22 mouse cellular contexts compared by ENCODE assay signal in genomic region chr15:78513019-78513418, GRCm38 (mm10). TPM values are rescaled to one million over a fixed set of nuclear protein-coding genes. Genes with fewer than 3 reads are reported as not detected.
DNase-seq lines count a peak whose midpoint lies in the region; ATAC-seq lines count a peak whose summit lies in the region.
"Had no signal": no experiment of that assay in that cellular context is flagged by ENCODE, and none has a peak within 500 bp of the region (broad histone marks: within the 10 kb centered on the region; RNA-seq: fewer than 3 reads in every experiment).

No protein-coding gene starts in this region.

- no peak overlapping the region for H3K4me2 ChIP-seq in kidney, embryonic 15.5 days
- H3K4me2 ChIP-seq in liver, embryonic 15.5 days, result no peak overlapping the region
- no peak overlapping the region for H3K4me2 ChIP-seq in liver, embryonic 12.5 days
- H3K4me2 ChIP-seq in liver, embryonic 16.5 days (ENCODE audit: low read depth, low read length), result no peak overlapping the region
- no peak overlapping the region for H3K4me2 ChIP-seq in midbrain, embryonic 11.5 days
- H3K4me2 ChIP-seq: embryonic facial prominence, embryonic 12.5 days; forebrain, embryonic 15.5 days; heart, embryonic 15.5 days had no signal

- H3K36me3 ChIP-seq in kidney, embryonic 15.5 days, result no peaks in the 10 kb centered on the region
- H3K36me3 ChIP-seq in liver, embryonic 15.5 days (replicated peaks), result no peaks in the 10 kb centered on the region
- no peaks in the 10 kb centered on the region for H3K36me3 ChIP-seq in liver, embryonic 12.5 days
- H3K36me3 ChIP-seq in liver, embryonic 16.5 days (ENCODE audit: control insufficient read depth, insufficient read depth), result no peaks in the 10 kb centered on the region
- no peaks in the 10 kb centered on the region for H3K36me3 ChIP-seq in midbrain, embryonic 11.5 days (ENCODE audit: control insufficient read depth, insufficient read depth, low read length)
- H3K36me3 ChIP-seq: embryonic facial prominence, embryonic 12.5 days; forebrain, embryonic 15.5 days; heart, embryonic 10.5 days; heart, embryonic 15.5 days; hindbrain, embryonic 10.5 days had no signal

- H3K9ac ChIP-seq in kidney, embryonic 15.5 days, result no peak overlapping the region
- no peak overlapping the region for H3K9ac ChIP-seq in liver, embryonic 15.5 days
- H3K9ac ChIP-seq in liver, embryonic 12.5 days, result no peak overlapping the region
- H3K9ac ChIP-seq in liver, embryonic 16.5 days (ENCODE audit: low read depth, low read length), result no peak overlapping the region
- no peak overlapping the region for H3K9ac ChIP-seq in midbrain, embryonic 11.5 days (ENCODE audit: low read length)
- H3K9ac ChIP-seq: embryonic facial prominence, embryonic 12.5 days; forebrain, embryonic 15.5 days; heart, embryonic 15.5 days had no signal

- peak overlapping the region; percentile 41; the same call in 1 of the 2 replicates for H3K27ac ChIP-seq in kidney, embryonic 15.5 days
- H3K27ac ChIP-seq in liver, embryonic 15.5 days (replicated peaks), result peak overlapping the region; percentile 29; the same call in 1 of the 2 replicates
- no peak overlapping the region for H3K27ac ChIP-seq in liver, embryonic 12.5 days
- H3K27ac ChIP-seq in liver, embryonic 16.5 days (ENCODE audit: low read length), result peak overlapping the region; percentile 61
- H3K27ac ChIP-seq in midbrain, embryonic 11.5 days (ENCODE audit: low read depth, low read length), result no peak overlapping the region
- H3K27ac ChIP-seq: embryonic facial prominence, embryonic 12.5 days; forebrain, embryonic 15.5 days; heart, embryonic 10.5 days; heart, embryonic 15.5 days; hindbrain, embryonic 10.5 days had no signal

- H3K4me1 ChIP-seq in kidney, embryonic 15.5 days, result peaks cover 50% of the 10 kb centered on the region
- H3K4me1 ChIP-seq in liver, embryonic 15.5 days (replicated peaks), result peaks cover 11% of the 10 kb centered on the region; the same call in 1 of the 2 replicates
- peaks cover 26% of the 10 kb centered on the region for H3K4me1 ChIP-seq in liver, embryonic 12.5 days
- no peaks in the 10 kb centered on the region; the same call in 1 of the 2 replicates for H3K4me1 ChIP-seq in liver, embryonic 16.5 days (ENCODE audit: control insufficient read depth, low read depth, low read length)
- H3K4me1 ChIP-seq in midbrain, embryonic 11.5 days (ENCODE audit: control insufficient read depth, insufficient read depth, low read length), result no peaks in the 10 kb centered on the region; the same call in 1 of the 2 replicates

- ATAC-seq in kidney, embryonic 15.5 days (replicated peaks; ENCODE audit: low FRiP score), result no peak
- ATAC-seq in liver, embryonic 15.5 days (ENCODE audit: insufficient read depth), result no peak
- no peak for ATAC-seq in liver, embryonic 12.5 days
- ATAC-seq in liver, embryonic 16.5 days (ENCODE audit: low read depth), result peak; percentile 44
- ATAC-seq in midbrain, embryonic 11.5 days (ENCODE audit: low FRiP score), result no peak
- ATAC-seq: activated CD4-positive, CD25-positive, alpha-beta regulatory T cell, adult 4 months; forebrain, embryonic 15.5 days; Patski had no signal

- H3K27me3 ChIP-seq in kidney, embryonic 15.5 days, result no peaks in the 10 kb centered on the region
- H3K27me3 ChIP-seq in liver, embryonic 15.5 days, result no peaks in the 10 kb centered on the region
- H3K27me3 ChIP-seq in liver, embryonic 12.5 days (replicated peaks), result no peaks in the 10 kb centered on the region
- H3K27me3 ChIP-seq in liver, embryonic 16.5 days (ENCODE audit: control insufficient read depth, insufficient read depth, low read depth, low read length), result no peaks in the 10 kb centered on the region
- H3K27me3 ChIP-seq in midbrain, embryonic 11.5 days (ENCODE audit: control insufficient read depth, insufficient read depth, low read length), result no peaks in the 10 kb centered on the region
- H3K27me3 ChIP-seq: CH12.LX; embryonic facial prominence, embryonic 12.5 days; forebrain, embryonic 15.5 days; heart, embryonic 15.5 days; Patski had no signal

- DNase-seq in kidney, adult 8-10 months, result no peak
- no peak for DNase-seq in midbrain, embryonic 11.5 days (ENCODE audit: low spot score, missing footprints)
- DNase-seq: adrenal gland, postnatal 14 days; cerebellum, adult 11-12 months; cerebellum, adult 9-10 months; cerebellum, postnatal 25 days; gastrocnemius, postnatal 10 days; heart, adult 18-20 months; heart, postnatal 14 days had no signal

- WGBS in kidney, embryonic 15.5 days, result 74% methylated on average over 14 of the region's 14 CpGs
- WGBS in liver, embryonic 15.5 days (ENCODE audit: insufficient replicate concordance), result 63% methylated on average over 14 of the region's 14 CpGs
- 74% methylated on average over 14 of the region's 14 CpGs for WGBS in liver, embryonic 12.5 days (ENCODE audit: insufficient replicate concordance)
- WGBS in liver, embryonic 16.5 days (ENCODE audit: insufficient replicate concordance), result 63% methylated on average over 14 of the region's 14 CpGs
- 88% methylated on average over 14 of the region's 14 CpGs for WGBS in midbrain, embryonic 11.5 days

- no peak overlapping the region for H3K4me3 ChIP-seq in kidney, embryonic 15.5 days (replicated peaks)
- H3K4me3 ChIP-seq in liver, embryonic 15.5 days (replicated peaks), result no peak overlapping the region
- H3K4me3 ChIP-seq in liver, embryonic 12.5 days, result no peak overlapping the region
- H3K4me3 ChIP-seq in liver, embryonic 16.5 days (ENCODE audit: low read depth, low read length), result no peak overlapping the region
- H3K4me3 ChIP-seq in midbrain, embryonic 11.5 days (ENCODE audit: low read depth, low read length), result no peak overlapping the region
- H3K4me3 ChIP-seq: embryonic facial prominence, embryonic 12.5 days; forebrain, embryonic 15.5 days; heart, embryonic 10.5 days; heart, embryonic 15.5 days; hindbrain, embryonic 10.5 days had no signal

- H3K9me3 ChIP-seq in kidney, embryonic 15.5 days (replicated peaks), result no peaks in the 10 kb centered on the region
- H3K9me3 ChIP-seq in liver, embryonic 15.5 days (replicated peaks), result no peaks in the 10 kb centered on the region
- no peaks in the 10 kb centered on the region for H3K9me3 ChIP-seq in liver, embryonic 12.5 days (replicated peaks)
- no peaks in the 10 kb centered on the region for H3K9me3 ChIP-seq in liver, embryonic 16.5 days (replicated peaks; ENCODE audit: control insufficient read depth, low read length)
- H3K9me3 ChIP-seq in midbrain, embryonic 11.5 days (ENCODE audit: control insufficient read depth, low read length), result no peaks in the 10 kb centered on the region
- H3K9me3 ChIP-seq: embryonic facial prominence, embryonic 12.5 days; forebrain, embryonic 15.5 days; heart, embryonic 10.5 days; heart, embryonic 15.5 days; hindbrain, embryonic 10.5 days had no signal

RNA-seq across cellular contexts. Expression of gene Il2rb, which starts 17.9 kb away (rescaled TPM):
- 0.44 and 0.60 TPM in 2 replicates for polyA plus RNA-seq in kidney, embryonic 15.5 days (2015; fragmentation: Nextera tagmentation; extraction: Ambion mirVana)
- 0.58 and 1.1 TPM in 2 replicates for polyA plus RNA-seq in liver, embryonic 15.5 days (2015; fragmentation: Nextera tagmentation; extraction: Ambion mirVana)
- polyA plus RNA-seq in liver, embryonic 12.5 days (2016; fragmentation: Nextera tagmentation; extraction: Ambion mirVana), result 0.11 and 0.15 TPM in 2 replicates
- 0.63 and 1.1 TPM in 2 replicates for polyA plus RNA-seq in liver, embryonic 16.5 days (2015; fragmentation: Nextera tagmentation; extraction: Ambion mirVana)
- not detected in 2 replicates for polyA plus RNA-seq in midbrain, embryonic 11.5 days (2014; fragmentation: Nextera tagmentation; extraction: Ambion mirVana)
- polyA plus RNA-seq: forebrain, embryonic 11.5 days; forebrain, embryonic 15.5 days; heart, embryonic 10.5 days; hindbrain, embryonic 10.5 days had no signal

RNA-seq across cellular contexts. Expression of gene C1qtnf6, which starts 18.2 kb away (rescaled TPM):
- polyA plus RNA-seq in kidney, embryonic 15.5 days (2015; fragmentation: Nextera tagmentation; extraction: Ambion mirVana), result 27.7 and 30.4 TPM in 2 replicates
- polyA plus RNA-seq in liver, embryonic 15.5 days (2015; fragmentation: Nextera tagmentation; extraction: Ambion mirVana), result 3.8 and 4.4 TPM in 2 replicates
- 5.2 and 5.6 TPM in 2 replicates for polyA plus RNA-seq in liver, embryonic 12.5 days (2016; fragmentation: Nextera tagmentation; extraction: Ambion mirVana)
- 3.6 and 5.3 TPM in 2 replicates for polyA plus RNA-seq in liver, embryonic 16.5 days (2015; fragmentation: Nextera tagmentation; extraction: Ambion mirVana)
- 10.5 and 12.1 TPM in 2 replicates for polyA plus RNA-seq in midbrain, embryonic 11.5 days (2014; fragmentation: Nextera tagmentation; extraction: Ambion mirVana)

RNA-seq across cellular contexts. Expression of gene Sstr3, which starts 31.5 kb away (rescaled TPM):
- 0.30 and 0.58 TPM in 2 replicates for polyA plus RNA-seq in kidney, embryonic 15.5 days (2015; fragmentation: Nextera tagmentation; extraction: Ambion mirVana)
- polyA plus RNA-seq in liver, embryonic 15.5 days (2015; fragmentation: Nextera tagmentation; extraction: Ambion mirVana), result not detected in 2 replicates
- 0.02 TPM in 1 of 2 replicates, not detected in the other for polyA plus RNA-seq in liver, embryonic 12.5 days (2016; fragmentation: Nextera tagmentation; extraction: Ambion mirVana)
- polyA plus RNA-seq in liver, embryonic 16.5 days (2015; fragmentation: Nextera tagmentation; extraction: Ambion mirVana), result 0.02 TPM in 1 of 2 replicates, not detected in the other
- polyA plus RNA-seq in midbrain, embryonic 11.5 days (2014; fragmentation: Nextera tagmentation; extraction: Ambion mirVana), result not detected in 2 replicates
- polyA plus RNA-seq: activated CD4-positive, CD25-positive, alpha-beta regulatory T cell, adult 4 months; embryonic facial prominence, embryonic 12.5 days; forebrain, embryonic 11.5 days; heart, embryonic 10.5 days had no signal

RNA-seq across cellular contexts. Expression of gene Tmprss6, which starts 44.6 kb away (rescaled TPM):
- 0.31 and 1.0 TPM in 2 replicates for polyA plus RNA-seq in kidney, embryonic 15.5 days (2015; fragmentation: Nextera tagmentation; extraction: Ambion mirVana)
- polyA plus RNA-seq in liver, embryonic 15.5 days (2015; fragmentation: Nextera tagmentation; extraction: Ambion mirVana), result 22.0 and 29.2 TPM in 2 replicates
- polyA plus RNA-seq in liver, embryonic 12.5 days (2016; fragmentation: Nextera tagmentation; extraction: Ambion mirVana), result 5.9 and 6.7 TPM in 2 replicates
- 29.6 and 33.7 TPM in 2 replicates for polyA plus RNA-seq in liver, embryonic 16.5 days (2015; fragmentation: Nextera tagmentation; extraction: Ambion mirVana)
- 0.07 and 0.34 TPM in 2 replicates for polyA plus RNA-seq in midbrain, embryonic 11.5 days (2014; fragmentation: Nextera tagmentation; extraction: Ambion mirVana)
- polyA plus RNA-seq: activated CD4-positive, CD25-positive, alpha-beta regulatory T cell, adult 4 months; hindbrain, embryonic 10.5 days had no signal

RNA-seq across cellular contexts. Expression of gene Rac2, which starts 59.6 kb away (rescaled TPM):
- polyA plus RNA-seq in kidney, embryonic 15.5 days (2015; fragmentation: Nextera tagmentation; extraction: Ambion mirVana), result 8.1 and 11.1 TPM in 2 replicates
- polyA plus RNA-seq in liver, embryonic 15.5 days (2015; fragmentation: Nextera tagmentation; extraction: Ambion mirVana), result 123 and 130 TPM in 2 replicates
- 87.7 and 90.9 TPM in 2 replicates for polyA plus RNA-seq in liver, embryonic 12.5 days (2016; fragmentation: Nextera tagmentation; extraction: Ambion mirVana)
- 108 and 121 TPM in 2 replicates for polyA plus RNA-seq in liver, embryonic 16.5 days (2015; fragmentation: Nextera tagmentation; extraction: Ambion mirVana)
- 4.3 and 8.5 TPM in 2 replicates for polyA plus RNA-seq in midbrain, embryonic 11.5 days (2014; fragmentation: Nextera tagmentation; extraction: Ambion mirVana)
- polyA plus RNA-seq: Patski had no signal

Comparison
In these comparisons a context has a peak if more than half of its experiments do, and no peak if none do; other contexts are left out.
1. H3K27ac ChIP-seq: peak in kidney, embryonic 15.5 days (single experiment), liver, embryonic 15.5 days (single experiment) and liver, embryonic 16.5 days (single experiment); none in liver, embryonic 12.5 days (single experiment) and midbrain, embryonic 11.5 days (single experiment).